Mouse (Mus musculus) ES-E14 (cell line): Measurements from ENCODE around the gene Zfp189.

Experiments used
- CHD2 ChIP-seq: IDR thresholded peaks from 2 replicates; pipeline ENCODE4 v1.6.1; 2014; ENCODE audit warnings: mild to moderate bottlenecking, low read depth, low read length, inconsistent platforms
- HCFC1 ChIP-seq: IDR thresholded peaks from 2 replicates; pipeline ENCODE4 v1.6.1; 2012; ENCODE audit warnings: low read length, inconsistent platforms, borderline replicate concordance; ENCODE audit not compliant: insufficient read depth
- ZC3H11A ChIP-seq: IDR thresholded peaks from 2 replicates; pipeline ENCODE4 v1.6.1; 2012; ENCODE audit warnings: low read depth, mild to moderate bottlenecking, inconsistent platforms, low read length, borderline replicate concordance
- ZNF384 ChIP-seq: IDR thresholded peaks from 2 replicates; pipeline ENCODE4 v1.6.1; 2012; ENCODE audit warnings: low read depth, low read length, inconsistent platforms

GRCm38 (mm10) chr4:49520572-49521340 is at the start of gene Zfp189, which contains the start of gene Mrpl50:
- TF ChIP-seq HCFC1 (peak; percentile 99), ZNF384 (no peak), ZC3H11A (no peak), CHD2 (0 out of 2 replicates have a peak, but pooled peaks have one; percentile 68)
